8 mouse cellular contexts compared by ENCODE assay signal in the genomic region with DNA sequence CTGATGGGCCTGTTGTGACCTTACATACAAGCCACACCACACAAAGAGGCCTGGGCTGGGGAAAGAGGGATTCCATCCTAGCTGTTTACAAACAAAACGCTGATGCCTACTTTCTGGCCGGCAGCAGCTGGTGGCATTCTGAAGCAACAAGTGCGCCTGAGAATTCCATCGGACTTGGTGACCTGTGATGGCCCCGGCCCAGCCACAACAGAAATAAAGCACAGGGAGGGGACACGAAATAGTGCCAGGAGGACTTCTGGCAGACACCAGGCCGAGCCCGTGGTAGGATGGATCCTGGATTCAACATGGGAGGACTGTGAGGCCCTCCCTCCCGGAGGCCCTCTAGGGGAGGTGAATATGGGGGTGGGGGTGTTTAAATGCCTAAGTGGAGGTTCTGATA. TPM values are rescaled to one million over a fixed set of nuclear protein-coding genes. Genes with fewer than 3 reads are reported as not detected.
A peak's percentile ranks its signal among the peaks of the same experiment; 100 is the strongest.
DNase-seq lines count a peak whose midpoint lies in the region; ATAC-seq and TF ChIP-seq lines count a peak whose summit lies in the region.
"Had no signal": no experiment of that assay in that cellular context is flagged by ENCODE, and none has a peak within 500 bp of the region (broad histone marks: within the 10 kb centered on the region; RNA-seq: fewer than 3 reads in every experiment).

No protein-coding gene starts in this region.

- H3K27ac ChIP-seq in embryonic fibroblast, embryonic 13.5 days (ENCODE audit: insufficient read depth, low read length): no peak overlapping the region
- H3K27ac ChIP-seq in intestine, postnatal 0 days (ENCODE audit: low read depth, low read length): 0 out of 2 replicates have a peak overlapping the region, but pooled peaks have one; percentile 57
- H3K27ac ChIP-seq in midbrain, embryonic 14.5 days (replicated peaks; ENCODE audit: low read depth, low read length): no peak overlapping the region

- H3K36me3 ChIP-seq in intestine, postnatal 0 days (ENCODE audit: control insufficient read depth, insufficient read depth): no peaks in the 10 kb centered on the region
- no peaks in the 10 kb centered on the region for H3K36me3 ChIP-seq in midbrain, embryonic 14.5 days (ENCODE audit: control insufficient read depth, insufficient read depth, low read length)

- no peak for TF ChIP-seq POLR2A in embryonic fibroblast, embryonic 13.5 days (IDR thresholded peaks at IDR 0.05; ENCODE audit: low read depth, low read length)

- 43% methylated on average over 9 of the region's 9 CpGs for WGBS in intestine, postnatal 0 days
- 53% methylated on average over 9 of the region's 9 CpGs for WGBS in midbrain, embryonic 14.5 days

- H3K9me3 ChIP-seq in intestine, postnatal 0 days (ENCODE audit: control insufficient read depth): no peaks in the 10 kb centered on the region
- H3K9me3 ChIP-seq in midbrain, embryonic 14.5 days (ENCODE audit: control insufficient read depth, low read length): no peaks in the 10 kb centered on the region
- H3K9me3 ChIP-seq: megakaryocyte, embryonic 14.5 days had no signal

- H3K27me3 ChIP-seq in intestine, postnatal 0 days (replicated peaks; ENCODE audit: control insufficient read depth, insufficient read depth, low read length): no peaks in the 10 kb centered on the region; the same call in 1 of the 2 replicates
- H3K27me3 ChIP-seq in midbrain, embryonic 14.5 days (ENCODE audit: control insufficient read depth, insufficient read depth, low read length): no peaks in the 10 kb centered on the region

- peak; percentile 79 for DNase-seq in gastrocnemius, postnatal 25 days
- DNase-seq in midbrain, embryonic 14.5 days: no peak
- no peak for DNase-seq in frontal cortex, postnatal 14 days (ENCODE audit: low spot score in 2 of 2)
- DNase-seq in testis, postnatal 10 days (ENCODE audit: low spot score): no peak
- DNase-seq in right cerebral cortex, postnatal 10 days (ENCODE audit: low spot score in 2 of 2): no peak

- H3K9ac ChIP-seq in intestine, postnatal 0 days (ENCODE audit: low read depth, low read length): 0 out of 2 replicates have a peak overlapping the region, but pooled peaks have one; percentile 11
- peak overlapping the region; percentile 29; the same call in 1 of the 2 replicates for H3K9ac ChIP-seq in midbrain, embryonic 14.5 days (replicated peaks; ENCODE audit: low read length)

- peak overlapping the region; percentile 83 for H3K4me3 ChIP-seq in embryonic fibroblast, embryonic 13.5 days (ENCODE audit: insufficient read depth, low read length)
- H3K4me3 ChIP-seq in intestine, postnatal 0 days (ENCODE audit: low read depth, low read length): peak overlapping the region; percentile 80
- 0 out of 2 replicates have a peak overlapping the region, but pooled peaks have one; percentile 5 for H3K4me3 ChIP-seq in midbrain, embryonic 14.5 days (replicated peaks; ENCODE audit: low read depth, low read length)

- no peak for ATAC-seq in intestine, postnatal 0 days
- ATAC-seq in midbrain, embryonic 14.5 days (ENCODE audit: low FRiP score, low TSS enrichment): no peak

- no peaks in the 10 kb centered on the region for H3K4me1 ChIP-seq in embryonic fibroblast, embryonic 13.5 days (ENCODE audit: control insufficient read depth, insufficient read depth, low read length)
- no peaks in the 10 kb centered on the region for H3K4me1 ChIP-seq in intestine, postnatal 0 days (replicated peaks; ENCODE audit: control insufficient read depth, insufficient read depth, low read length)
- H3K4me1 ChIP-seq in midbrain, embryonic 14.5 days (ENCODE audit: control insufficient read depth, insufficient read depth, low read length): peaks cover 16% of the 10 kb centered on the region

- H3K4me2 ChIP-seq in intestine, postnatal 0 days (replicated peaks; ENCODE audit: low read depth): peak overlapping the region; percentile 92
- peak overlapping the region; percentile 67 for H3K4me2 ChIP-seq in midbrain, embryonic 14.5 days (ENCODE audit: low read length)

- no peak for TF ChIP-seq CTCF in embryonic fibroblast, embryonic 13.5 days (IDR thresholded peaks at IDR 0.05; ENCODE audit: borderline replicate concordance, insufficient read depth, low read length)
- TF ChIP-seq CTCF in intestine, postnatal 0 days (IDR thresholded peaks at IDR 0.05; ENCODE audit: low read depth): no peak

RNA-seq across cellular contexts. Expression of gene Rilpl1, which starts 2.4 kb away (rescaled TPM):
- 19.8 and 23.2 TPM in 2 replicates for polyA plus RNA-seq in embryonic fibroblast, embryonic 13.5 days (2011; ENCODE audit: insufficient read length, low read depth, missing spikeins)
- total RNA-seq in gastrocnemius, postnatal 25 days (2021): 100 to 1,000 TPM; 121 to 144 TPM
- polyA plus RNA-seq in intestine, postnatal 0 days (2015; fragmentation: Nextera tagmentation; extraction: Ambion mirVana): 6.6 and 7.5 TPM in 2 replicates
- 9.0 and 9.9 TPM in 2 replicates for polyA plus RNA-seq in midbrain, embryonic 14.5 days (2014; fragmentation: Nextera tagmentation; extraction: Ambion mirVana)

RNA-seq across cellular contexts. Expression of gene Tmed2, which starts 11.7 kb away (rescaled TPM):
- polyA plus RNA-seq in embryonic fibroblast, embryonic 13.5 days (2011; ENCODE audit: insufficient read length, low read depth, missing spikeins): 510 and 665 TPM in 2 replicates
- total RNA-seq in gastrocnemius, postnatal 25 days (2021): 100 to 1,000 TPM; 145 to 151 TPM
- 398 and 414 TPM in 2 replicates for polyA plus RNA-seq in intestine, postnatal 0 days (2015; fragmentation: Nextera tagmentation; extraction: Ambion mirVana)
- polyA plus RNA-seq in midbrain, embryonic 14.5 days (2014; fragmentation: Nextera tagmentation; extraction: Ambion mirVana): 327 and 369 TPM in 2 replicates

RNA-seq across cellular contexts. Expression of gene Ddx55, which starts 23.9 kb away (rescaled TPM):
- polyA plus RNA-seq in embryonic fibroblast, embryonic 13.5 days (2011; ENCODE audit: insufficient read length, low read depth, missing spikeins): 8.1 and 9.2 TPM in 2 replicates
- total RNA-seq in gastrocnemius, postnatal 25 days (2021): 1 to 10 TPM; 4.3 to 4.8 TPM
- 6.3 and 10.0 TPM in 2 replicates for polyA plus RNA-seq in intestine, postnatal 0 days (2015; fragmentation: Nextera tagmentation; extraction: Ambion mirVana)
- polyA plus RNA-seq in midbrain, embryonic 14.5 days (2014; fragmentation: Nextera tagmentation; extraction: Ambion mirVana): 21.9 and 22.1 TPM in 2 replicates

RNA-seq across cellular contexts. Expression of gene Snrnp35, which starts 45.9 kb away (rescaled TPM):
- polyA plus RNA-seq in embryonic fibroblast, embryonic 13.5 days (2011; ENCODE audit: insufficient read length, low read depth, missing spikeins): 11.1 and 12.1 TPM in 2 replicates
- total RNA-seq in gastrocnemius, postnatal 25 days (2021): 10 to 100 TPM; 23.0 to 23.8 TPM
- polyA plus RNA-seq in intestine, postnatal 0 days (2015; fragmentation: Nextera tagmentation; extraction: Ambion mirVana): 15.5 and 17.9 TPM in 2 replicates
- 8.9 and 10.6 TPM in 2 replicates for polyA plus RNA-seq in midbrain, embryonic 14.5 days (2014; fragmentation: Nextera tagmentation; extraction: Ambion mirVana)

RNA-seq across cellular contexts. Expression of gene Eif2b1, which starts 50.1 kb away (rescaled TPM):
- polyA plus RNA-seq in embryonic fibroblast, embryonic 13.5 days (2011; ENCODE audit: insufficient read length, low read depth, missing spikeins): 43.6 and 49.8 TPM in 2 replicates
- total RNA-seq in gastrocnemius, postnatal 25 days (2021): 10 to 100 TPM; 35.2 to 39.1 TPM
- polyA plus RNA-seq in intestine, postnatal 0 days (2015; fragmentation: Nextera tagmentation; extraction: Ambion mirVana): 37.3 and 39.0 TPM in 2 replicates
- 71.8 and 73.4 TPM in 2 replicates for polyA plus RNA-seq in midbrain, embryonic 14.5 days (2014; fragmentation: Nextera tagmentation; extraction: Ambion mirVana)

Comparison
In these comparisons a context has a peak if more than half of its experiments do, and no peak if none do; other contexts are left out.
1. H3K4me3 ChIP-seq: peak in every context shown above with its lines; median percentile 83 in embryonic fibroblast, embryonic 13.5 days; 80 in intestine, postnatal 0 days; 5 in midbrain, embryonic 14.5 days.